Mouse (Mus musculus): ENCODE results near the gene Gm49392.
"Not testable (repeated sequence)": the region's sequence is repeated elsewhere in the genome, so short reads cannot be mapped to it uniquely, and the experiment has no call there.

DNA sequence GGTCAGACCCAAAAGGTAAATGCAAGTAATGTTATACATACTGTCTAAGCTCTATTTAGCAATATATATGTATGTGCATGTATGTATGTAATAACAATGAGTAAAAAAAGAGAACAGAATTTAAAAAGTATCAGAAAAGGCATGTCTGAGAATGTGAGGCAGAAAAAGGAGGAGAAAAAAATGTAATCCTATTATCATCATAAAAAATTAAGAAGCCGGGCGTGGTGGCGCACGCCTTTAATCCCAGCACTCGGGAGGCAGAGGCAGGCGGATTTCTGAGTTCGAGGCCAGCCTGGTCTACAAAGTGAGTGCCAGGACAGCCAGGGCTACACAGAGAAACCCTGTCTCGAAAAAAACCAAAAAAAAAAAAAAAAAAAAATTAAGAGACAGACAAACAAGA, at the start of gene Gm49392:
- not testable (repeated sequence) for TF ChIP-seq CTCF (IDR thresholded peaks at IDR 0.05; ENCODE audit: extremely low read depth, insufficient read depth, insufficient read length, insufficient replicate concordance); POLR2A (IDR thresholded peaks at IDR 0.05; ENCODE audit: low read depth, low read length)
